Mouse (Mus musculus): ENCODE data around the gene Cdh4.

Gene Cdh4

GRCm38 (mm10) chr2:179857086-179857485, 414.9 kb downstream of the Cdh4 start:
- DNase-seq (ENCODE audit: low read depth, low spot score) = no peak

- DNase-seq (ENCODE audit: low read depth, low spot score) = no peak
Measured at GRCm38 (mm10) chr2:179862676-179863075, 420.4 kb downstream of the Cdh4 start.

DNA sequence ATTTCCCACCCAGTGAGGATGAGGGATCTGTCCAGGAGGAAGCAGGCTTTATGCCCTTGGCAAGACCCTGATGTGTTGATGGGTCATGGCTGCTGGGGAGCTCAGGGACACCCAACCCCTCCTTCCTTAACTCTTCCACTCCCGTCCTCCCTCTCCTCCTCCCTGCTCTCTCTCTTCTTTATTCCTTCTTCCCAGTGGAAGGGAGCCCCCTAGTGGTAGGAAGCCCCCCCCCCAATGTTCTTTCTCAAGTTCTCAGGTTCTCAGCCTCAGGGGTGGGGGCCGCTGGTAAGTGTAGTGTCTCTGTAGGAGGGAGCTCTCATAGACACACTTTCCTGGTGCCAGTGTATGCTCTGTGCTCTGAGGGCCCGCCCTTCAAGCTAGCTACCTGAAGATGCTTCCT, 421.0 kb downstream of the Cdh4 start:
- no peak for DNase-seq (ENCODE audit: low read depth, low spot score)

DNA sequence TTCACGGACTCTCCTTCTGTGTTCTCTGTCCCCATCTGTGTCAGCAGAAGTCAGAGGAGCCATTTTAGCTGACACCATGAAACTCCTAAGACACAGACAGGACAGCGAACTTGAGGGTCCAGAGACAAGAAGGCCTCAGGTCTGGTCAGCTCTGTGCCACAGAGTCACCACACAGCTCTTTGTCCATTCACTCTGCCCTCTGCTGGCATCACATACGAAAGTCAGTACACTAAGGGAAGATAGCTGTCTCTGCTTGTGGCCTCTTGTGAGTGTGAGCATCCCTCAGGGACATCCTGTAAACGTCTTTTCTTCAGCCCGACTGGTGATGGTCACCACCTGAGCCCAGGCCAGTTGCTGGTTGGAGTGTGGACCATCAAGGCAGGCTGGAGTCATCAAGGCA, 422.9 kb downstream of the Cdh4 start:
- DNase-seq (ENCODE audit: low read depth, low spot score) = no peak

GRCm38 (mm10) chr2:179867669-179868068, 425.4 kb downstream of the Cdh4 start:
- DNase-seq (ENCODE audit: low read depth, low spot score) = no peak

GRCm38 (mm10) chr2:179869871-179870270, 427.6 kb downstream of the Cdh4 start:
- no peak for DNase-seq (ENCODE audit: low read depth, low spot score)

- DNase-seq (ENCODE audit: low read depth, low spot score) = no peak
Measured at GRCm38 (mm10) chr2:179872724-179873123, 430.5 kb downstream of the Cdh4 start.

DNA sequence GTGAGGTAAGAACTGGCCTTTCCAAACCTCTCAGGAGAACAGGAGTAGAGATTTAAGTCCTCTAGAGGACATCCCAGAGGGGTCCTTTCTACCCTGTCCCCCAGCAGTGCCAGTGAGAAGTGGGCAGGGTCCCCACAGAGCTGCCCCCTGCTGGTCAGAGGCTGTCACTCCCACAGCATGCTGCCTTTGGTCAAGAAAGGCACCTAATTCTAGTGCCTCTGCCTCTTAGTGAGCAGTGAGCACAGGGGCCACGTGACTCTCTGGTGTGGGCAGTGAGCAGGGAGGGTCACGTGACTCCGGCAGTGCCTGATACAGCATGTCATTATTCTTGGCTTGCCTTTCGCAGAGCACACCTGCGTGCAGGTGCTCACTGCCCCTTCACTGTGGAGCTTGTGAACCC, 431.1 kb downstream of the Cdh4 start:
- DNase-seq (ENCODE audit: low read depth, low spot score) = no peak

GRCm38 (mm10) chr2:179875147-179875546, 432.9 kb downstream of the Cdh4 start:
- DNase-seq (ENCODE audit: low read depth, low spot score) = peak; percentile 47

DNA sequence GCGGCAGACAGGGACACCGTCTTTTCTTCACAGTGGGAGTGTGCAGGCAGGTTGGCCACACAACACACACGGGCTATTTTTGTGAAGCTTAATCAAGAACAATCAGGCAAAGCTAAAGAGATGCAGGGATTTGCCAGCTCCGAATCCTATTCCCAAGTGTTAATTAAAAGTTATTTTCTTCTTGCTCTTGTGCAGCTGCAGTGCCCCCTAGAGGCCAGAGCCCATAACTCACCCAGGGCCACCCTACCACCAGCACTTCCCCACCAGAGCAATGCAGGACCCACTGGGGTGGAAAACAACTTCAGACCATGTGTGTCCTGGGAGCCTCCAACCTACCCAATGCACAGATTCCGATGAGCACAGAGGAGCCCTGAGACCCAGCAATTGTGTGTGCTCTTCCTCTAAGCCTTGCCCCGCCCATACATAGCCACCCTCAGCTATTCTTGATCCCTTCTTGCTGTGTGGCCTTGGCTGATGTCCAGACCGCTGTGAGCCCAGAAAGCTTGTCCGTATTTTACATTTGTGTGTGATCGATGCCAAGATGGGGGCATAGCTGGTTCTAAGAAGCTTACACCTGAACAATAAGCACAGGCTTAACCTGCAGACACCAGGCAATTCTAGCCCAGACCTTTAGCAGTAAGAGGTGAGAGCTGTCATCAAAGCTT, 435.5 kb downstream of the Cdh4 start:
- DNase-seq (ENCODE audit: low read depth, low spot score) = peak; percentile 17

DNA sequence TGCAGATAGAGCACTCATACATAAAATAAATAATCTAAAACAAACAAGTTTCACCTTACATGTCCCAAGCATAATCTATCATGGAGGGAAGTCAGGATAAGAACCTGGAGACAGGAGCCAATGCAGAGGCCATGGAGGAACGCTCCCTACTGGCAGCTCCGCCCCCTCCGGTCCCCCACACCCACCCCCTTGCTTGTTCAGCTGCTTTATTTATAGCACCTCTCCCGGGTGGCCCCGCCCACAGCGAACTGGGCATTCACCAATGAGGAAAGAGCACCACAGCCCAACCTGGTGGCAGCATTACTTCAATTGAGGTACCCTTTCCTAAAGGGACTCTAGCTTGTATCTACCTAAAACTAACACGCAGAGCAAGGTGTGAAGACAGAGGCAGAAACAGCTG, 442.3 kb downstream of the Cdh4 start:
- DNase-seq (ENCODE audit: low read depth, low spot score) = no peak

DNA sequence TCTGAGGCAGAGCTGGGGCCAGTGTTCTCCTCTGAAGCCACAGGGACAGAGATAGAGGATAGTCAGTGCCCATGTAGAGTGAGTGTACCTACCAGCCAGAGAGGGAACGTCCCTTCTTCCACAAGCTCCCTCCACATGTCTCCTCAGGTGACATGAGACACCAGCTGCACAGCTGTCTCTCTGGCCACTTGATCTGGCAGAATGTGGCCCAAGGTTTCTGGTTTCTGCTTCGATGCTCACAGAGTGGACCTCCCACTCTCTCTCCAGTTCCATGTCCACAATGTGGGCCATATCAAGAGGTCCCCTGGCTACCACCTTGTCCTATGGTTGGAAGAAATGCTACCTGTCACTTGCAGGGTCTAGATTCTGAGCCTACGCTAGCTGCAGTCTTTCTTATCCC, 448.8 kb downstream of the Cdh4 start:
- no peak for DNase-seq (ENCODE audit: low read depth, low spot score)

DNA sequence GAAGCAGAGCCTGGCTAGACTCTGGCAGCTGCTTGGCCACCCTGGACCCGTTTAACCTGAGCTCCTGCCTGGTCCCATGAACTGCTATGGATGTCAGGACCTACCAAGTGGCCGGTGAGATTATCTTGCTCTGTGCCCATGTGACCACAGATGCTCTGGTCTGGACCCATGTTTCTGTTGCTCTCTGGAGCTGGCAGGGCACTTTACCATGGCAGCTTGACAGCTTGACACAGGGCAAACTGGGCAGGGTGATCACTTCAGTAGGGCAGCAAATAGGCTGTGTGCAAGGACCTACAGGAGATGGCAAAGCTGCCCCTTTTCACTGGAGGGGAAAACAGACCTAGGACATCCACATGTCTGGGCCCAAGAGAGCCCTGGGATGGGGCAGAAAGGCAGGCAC, 454.7 kb downstream of the Cdh4 start:
- DNase-seq (ENCODE audit: low read depth, low spot score) = no peak

- DNase-seq (ENCODE audit: low read depth, low spot score) = no peak
Measured at GRCm38 (mm10) chr2:179912911-179913310, 470.7 kb downstream of the Cdh4 start.

GRCm38 (mm10) chr2:179913349-179913748, 471.1 kb downstream of the Cdh4 start:
- no peak for DNase-seq (ENCODE audit: low read depth, low spot score)

- no peak for DNase-seq (ENCODE audit: low read depth, low spot score)
Measured at GRCm38 (mm10) chr2:179914246-179914645, 472.0 kb downstream of the Cdh4 start.

GRCm38 (mm10) chr2:179916877-179917673, 474.8 kb downstream of the Cdh4 start:
- DNase-seq (ENCODE audit: low read depth, low spot score) = no peak

- DNase-seq (ENCODE audit: low read depth, low spot score) = no peak
Measured at GRCm38 (mm10) chr2:179920042-179920441, 477.8 kb downstream of the Cdh4 start.

DNA sequence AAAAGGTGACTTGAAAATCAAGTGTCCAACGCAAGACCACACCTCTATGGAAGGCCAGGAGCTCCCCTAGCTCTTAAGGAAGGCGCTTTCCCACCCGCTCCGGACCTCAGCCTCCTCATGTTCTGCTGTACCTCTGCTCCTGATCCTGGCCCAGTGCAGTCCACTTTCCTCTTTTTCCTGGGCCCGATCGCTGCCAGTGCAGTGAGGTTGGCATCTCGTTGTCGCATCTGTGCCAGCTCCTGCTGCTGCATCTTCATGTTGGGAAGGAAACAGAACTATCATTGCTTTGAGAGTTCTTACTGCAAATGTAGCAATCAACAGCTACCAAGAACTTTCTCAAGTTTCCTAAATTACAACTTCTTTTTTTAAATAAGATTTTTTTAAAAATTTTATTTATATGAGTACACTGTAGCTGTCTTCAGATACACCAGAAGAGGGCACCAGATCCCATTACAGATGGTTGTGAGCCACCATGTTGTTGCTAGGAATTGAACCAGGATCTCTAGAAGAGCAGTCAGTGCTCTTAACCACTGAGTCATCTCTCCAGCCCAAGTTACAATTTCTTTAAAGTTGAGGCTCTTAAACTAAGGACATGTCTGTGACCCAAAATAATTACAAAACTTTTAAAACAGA, 478.9 kb downstream of the Cdh4 start:
- no peak for DNase-seq (ENCODE audit: low read depth, low spot score)

DNA sequence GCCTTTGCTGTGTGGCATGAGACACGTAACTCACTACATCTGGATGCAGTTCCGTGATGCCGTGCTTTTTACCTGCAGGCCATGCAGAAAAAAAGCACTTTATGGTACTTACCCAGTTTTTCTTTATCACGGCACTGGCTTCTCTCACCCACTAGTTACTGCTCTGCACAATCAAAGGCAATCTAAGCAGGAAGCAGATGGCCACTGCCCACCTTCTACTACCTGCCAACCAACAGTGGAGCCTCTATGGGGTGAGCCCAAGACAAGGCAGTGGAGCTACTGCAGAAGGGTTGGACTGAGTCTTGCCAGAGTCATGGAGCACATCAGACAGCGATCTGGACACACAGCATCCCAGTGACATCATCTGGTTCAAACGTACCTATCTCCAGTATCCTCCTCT, 481.8 kb downstream of the Cdh4 start:
- DNase-seq (ENCODE audit: low read depth, low spot score) = no peak

- DNase-seq (ENCODE audit: low read depth, low spot score) = no peak
Measured at GRCm38 (mm10) chr2:179929166-179929565, 486.9 kb downstream of the Cdh4 start.

DNA sequence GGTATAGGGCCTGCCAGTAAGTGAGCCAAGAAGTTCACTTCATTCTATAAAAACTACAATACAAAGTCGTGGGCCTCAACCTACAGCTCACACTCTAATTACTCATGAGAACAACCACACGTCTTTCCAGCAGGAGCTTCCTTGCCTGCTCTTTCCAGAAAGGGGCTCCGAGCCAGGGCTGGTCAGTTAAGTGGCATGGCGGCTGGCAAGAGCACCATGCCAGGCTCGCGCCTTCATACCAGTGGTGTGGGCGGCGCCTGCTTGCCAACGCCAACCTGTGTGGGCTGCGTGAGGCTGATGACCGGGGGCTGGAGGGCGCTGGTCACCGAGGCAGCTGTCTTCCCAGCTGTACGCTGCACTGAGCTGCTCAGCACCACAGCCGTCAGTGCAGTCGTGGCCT, 489.5 kb downstream of the Cdh4 start:
- no peak for DNase-seq (ENCODE audit: low read depth, low spot score)

DNA sequence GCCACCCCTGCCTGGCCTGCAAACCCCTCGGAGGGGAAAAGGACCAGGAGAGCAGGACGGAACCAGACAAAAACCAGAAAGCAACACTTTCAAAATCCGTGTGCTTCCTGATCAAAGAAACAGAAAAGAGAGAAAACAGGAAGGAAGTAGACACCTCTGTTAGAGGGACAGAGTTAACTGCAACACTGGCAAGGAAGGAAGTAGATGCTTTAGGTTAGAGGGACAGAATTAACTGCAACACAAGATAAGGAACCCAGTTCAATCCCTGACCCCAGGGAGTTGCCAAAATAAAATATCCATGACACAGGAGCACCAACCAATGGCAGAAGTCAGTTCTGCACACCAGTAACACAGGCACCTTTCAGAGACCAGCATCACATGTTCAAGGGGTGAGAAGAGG, 491.9 kb downstream of the Cdh4 start:
- DNase-seq (ENCODE audit: low read depth, low spot score) = no peak

All from c-Kit-negative CD71-positive TER-119-positive erythroid progenitor cells, embryonic 14.5 days (primary cell).